Mouse (Mus musculus) E14TG2a.4 (cell line): ENCODE data around the gene Nsun3.

Experiments
- CTCF ChIP-seq: conservative IDR thresholded peaks from 2 replicates; pipeline ENCODE4 v1.5.1; 2014; ENCODE audit warnings: low read length
- POU5F1 ChIP-seq: IDR thresholded peaks from 2 replicates; pipeline ENCODE4 v1.6.1; 2014; ENCODE audit warnings: low read length, borderline replicate concordance

DNA sequence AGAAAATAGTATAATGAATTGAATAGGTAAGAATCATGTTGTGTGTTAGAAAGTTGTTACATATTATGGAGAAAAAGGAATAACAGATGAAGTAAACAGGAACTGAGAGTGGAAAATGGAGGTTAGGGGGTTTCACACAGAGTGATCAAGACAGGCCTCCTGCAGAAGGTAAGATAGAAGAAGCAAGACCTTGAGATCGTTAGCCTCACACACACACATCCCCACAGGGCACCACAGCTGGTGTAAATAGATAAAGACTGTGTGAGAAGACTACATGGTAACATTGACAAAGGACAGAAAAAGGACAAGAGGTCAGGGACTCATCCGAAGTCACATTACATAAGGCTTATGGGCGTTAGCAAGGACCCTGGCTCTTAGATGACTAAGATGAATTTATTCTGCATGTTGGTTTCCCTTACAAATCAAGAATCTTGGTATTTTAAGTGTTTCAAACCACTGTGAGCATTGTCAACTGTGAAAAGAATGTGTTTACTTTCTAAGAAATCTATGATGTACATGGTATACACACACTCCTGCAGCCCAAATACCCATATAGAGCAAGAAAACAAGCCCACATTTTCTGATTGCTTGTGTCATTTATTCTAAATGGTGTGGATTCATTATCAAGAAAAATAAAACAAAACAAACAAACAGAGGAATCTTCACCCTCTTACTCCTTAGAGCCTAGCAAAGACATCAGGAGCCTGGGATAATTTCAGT, 47.6 kb upstream of the Nsun3 start:
- no peak for TF ChIP-seq CTCF
- TF ChIP-seq POU5F1: no peak
